Comparison of ENCODE assay signal across 18 mouse cellular contexts in the genomic region with DNA sequence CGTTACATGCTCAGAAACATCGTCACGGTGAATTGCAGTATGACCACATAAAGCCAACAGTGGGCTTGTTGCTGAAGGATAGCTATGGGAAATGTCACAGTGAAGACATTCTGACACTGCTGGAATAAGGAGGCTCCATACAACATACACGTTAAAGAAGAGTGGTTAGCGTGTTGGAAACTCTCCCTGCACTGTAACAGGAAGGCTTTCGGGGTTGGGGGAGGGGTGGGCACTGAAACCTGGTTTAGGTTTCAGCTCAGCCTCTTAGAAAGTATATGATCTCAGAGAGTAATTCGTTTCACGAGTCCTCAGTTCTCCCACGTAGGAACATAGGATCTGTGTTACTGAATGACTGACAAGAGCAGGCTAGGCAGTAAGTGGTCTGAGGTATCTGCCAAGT. TPM values are rescaled to one million over a fixed set of nuclear protein-coding genes. Genes with fewer than 3 reads are reported as not detected.
DNase-seq lines count a peak whose midpoint lies in the region; ATAC-seq and TF ChIP-seq lines count a peak whose summit lies in the region.
"Had no signal": no experiment of that assay in that cellular context is flagged by ENCODE, and none has a peak within 500 bp of the region (broad histone marks: within the 10 kb centered on the region; RNA-seq: fewer than 3 reads in every experiment).

No protein-coding gene starts in this region.

- WGBS in embryonic facial prominence, embryonic 11.5 days = 77% methylated on average over 9 of the region's 9 CpGs
- 79% methylated on average over 9 of the region's 9 CpGs for WGBS in embryonic facial prominence, embryonic 10.5 days
- 86% methylated on average over 9 of the region's 9 CpGs for WGBS in small intestine, adult 2 months

- no peak overlapping the region for H3K9ac ChIP-seq in embryonic facial prominence, embryonic 11.5 days (replicated peaks; ENCODE audit: low read length)
- H3K9ac ChIP-seq: forebrain, embryonic 15.5 days; heart, embryonic 15.5 days; hindbrain, embryonic 13.5 days; intestine, embryonic 15.5 days had no signal

- no peaks in the 10 kb centered on the region for H3K36me3 ChIP-seq in embryonic facial prominence, embryonic 11.5 days (replicated peaks; ENCODE audit: control insufficient read depth, insufficient read depth, low read depth, low read length)
- H3K36me3 ChIP-seq in embryonic facial prominence, embryonic 10.5 days (replicated peaks) = no peaks in the 10 kb centered on the region
- H3K36me3 ChIP-seq in small intestine, adult 2 months (ENCODE audit: control insufficient read depth, insufficient read depth, low read length) = no peaks in the 10 kb centered on the region
- H3K36me3 ChIP-seq: forebrain, embryonic 15.5 days; G1E; heart, embryonic 15.5 days; hindbrain, embryonic 13.5 days; intestine, embryonic 15.5 days had no signal

- TF ChIP-seq CTCF in small intestine, adult 2 months (IDR thresholded peaks at IDR 0.05; ENCODE audit: extremely low read depth, insufficient read length, insufficient replicate concordance, low read depth, low read length) = no peak

- H3K4me1 ChIP-seq in embryonic facial prominence, embryonic 11.5 days (ENCODE audit: control insufficient read depth, insufficient read depth, low read length) = no peaks in the 10 kb centered on the region
- H3K4me1 ChIP-seq in embryonic facial prominence, embryonic 10.5 days = no peaks in the 10 kb centered on the region
- H3K4me1 ChIP-seq in small intestine, adult 2 months (ENCODE audit: control insufficient read depth, insufficient read depth, insufficient read length, low read length) = no peaks in the 10 kb centered on the region
- H3K4me1 ChIP-seq: intestine, embryonic 15.5 days had no signal

- peak; percentile 3 for DNase-seq in embryonic facial prominence, embryonic 11.5 days (ENCODE audit: low spot score)
- DNase-seq in embryonic facial prominence, embryonic 10.5 days (ENCODE audit: low spot score) = no peak
- peak; percentile 57 for DNase-seq in CD4-positive helper T cell, adult 2 months (ENCODE audit: low read depth, low spot score)
- peak; percentile 4 for DNase-seq in R1 (ENCODE audit: low read depth, low spot score)
- no peak for DNase-seq in embryo, embryonic 9.5 days (ENCODE audit: extremely low spot score)
- DNase-seq: B cell, adult 2 months; cerebellum, adult 11 months; cerebellum, adult 9-10 months; heart, adult 2 months had no signal

- no peak overlapping the region for H3K27ac ChIP-seq in embryonic facial prominence, embryonic 11.5 days (replicated peaks; ENCODE audit: low read depth, low read length)
- no peak overlapping the region for H3K27ac ChIP-seq in embryonic facial prominence, embryonic 10.5 days (replicated peaks)
- 0 out of 2 replicates have a peak overlapping the region, but pooled peaks have one; percentile 35 for H3K27ac ChIP-seq in small intestine, adult 2 months (ENCODE audit: insufficient read depth, low read depth, low read length)
- H3K27ac ChIP-seq: forebrain, embryonic 15.5 days; heart, adult 2 months; heart, embryonic 15.5 days; hindbrain, embryonic 13.5 days; hindbrain, postnatal 0 days; intestine, embryonic 15.5 days had no signal

- H3K4me3 ChIP-seq in embryonic facial prominence, embryonic 11.5 days (ENCODE audit: low read depth, low read length) = no peak overlapping the region
- no peak overlapping the region for H3K4me3 ChIP-seq in embryonic facial prominence, embryonic 10.5 days
- H3K4me3 ChIP-seq in small intestine, adult 2 months (ENCODE audit: low read depth, low read length) = no peak overlapping the region
- H3K4me3 ChIP-seq: forebrain, embryonic 15.5 days; heart, adult 2 months; heart, embryonic 15.5 days; hindbrain, embryonic 13.5 days; intestine, embryonic 15.5 days had no signal

- no peak for ATAC-seq in embryonic facial prominence, embryonic 11.5 days (replicated peaks; ENCODE audit: insufficient number of reproducible peaks, low FRiP score, low TSS enrichment, low read depth)
- ATAC-seq in megakaryocyte-erythroid progenitor cell, adult 5-6 weeks (replicated peaks; ENCODE audit: low FRiP score, low TSS enrichment, poor library complexity, severe bottlenecking) = no peak
- ATAC-seq: forebrain, embryonic 15.5 days; hindbrain, postnatal 0 days had no signal

- TF ChIP-seq POLR2A in small intestine, adult 2 months (IDR thresholded peaks at IDR 0.05; ENCODE audit: low read depth, low read length) = no peak

- no peaks in the 10 kb centered on the region for H3K27me3 ChIP-seq in embryonic facial prominence, embryonic 11.5 days (ENCODE audit: control insufficient read depth, insufficient read depth, low read length)
- H3K27me3 ChIP-seq in embryonic facial prominence, embryonic 10.5 days (replicated peaks; ENCODE audit: low read depth, poor library complexity, severe bottlenecking) = no peaks in the 10 kb centered on the region
- no peaks in the 10 kb centered on the region for H3K27me3 ChIP-seq in small intestine, adult 2 months (ENCODE audit: control insufficient read depth, insufficient read depth, low read length)
- H3K27me3 ChIP-seq: forebrain, embryonic 15.5 days; heart, embryonic 15.5 days; hindbrain, embryonic 13.5 days; intestine, embryonic 15.5 days had no signal

- no peak overlapping the region for H3K4me2 ChIP-seq in embryonic facial prominence, embryonic 11.5 days (ENCODE audit: low read depth, low read length)
- H3K4me2 ChIP-seq: forebrain, embryonic 15.5 days; heart, embryonic 11.5 days; heart, embryonic 15.5 days; hindbrain, embryonic 13.5 days; intestine, embryonic 15.5 days had no signal

- H3K9me3 ChIP-seq in embryonic facial prominence, embryonic 11.5 days (replicated peaks; ENCODE audit: control insufficient read depth, low read length) = no peaks in the 10 kb centered on the region
- H3K9me3 ChIP-seq in embryonic facial prominence, embryonic 10.5 days = no peaks in the 10 kb centered on the region
- H3K9me3 ChIP-seq: forebrain, embryonic 15.5 days; G1E; heart, embryonic 15.5 days; hindbrain, embryonic 13.5 days; intestine, embryonic 15.5 days had no signal

RNA-seq across cellular contexts. Expression of a gene that starts 52.7 kb away (rescaled TPM):
- 1.2 and 2.3 TPM in 2 replicates for polyA plus RNA-seq in embryonic facial prominence, embryonic 11.5 days (2014; fragmentation: Nextera tagmentation; extraction: Ambion mirVana)
- 1.1 and 1.9 TPM in 2 replicates for polyA plus RNA-seq in embryonic facial prominence, embryonic 10.5 days (2016; fragmentation: Nextera tagmentation; extraction: Ambion mirVana)
- polyA plus RNA-seq in small intestine, adult 2 months (2012; rRNA removed) = 0.22 and 0.34 TPM in 2 replicates
- total RNA-seq in megakaryocyte-erythroid progenitor cell, adult 5-6 weeks (2014; fragmentation: Nextera tagmentation) = 9.1 and 12.6 TPM in 2 replicates
- total RNA-seq in megakaryocyte-erythroid progenitor cell, adult 5-6 weeks (2017) = 5.1 and 9.6 TPM in 2 replicates
- polyA plus RNA-seq: G1E had no signal

Comparison
In these comparisons a context has a peak if more than half of its experiments do, and no peak if none do; other contexts are left out.
1. DNase-seq: peak in embryonic facial prominence, embryonic 11.5 days (single experiment), CD4-positive helper T cell, adult 2 months (single experiment) and R1 (single experiment); none in embryonic facial prominence, embryonic 10.5 days (single experiment) and embryo, embryonic 9.5 days (single experiment).